Mouse (Mus musculus): ENCODE results near the gene Pdss2. TPM values are rescaled to one million over a fixed set of nuclear protein-coding genes. Genes with fewer than 3 reads are reported as not detected.

Gene Pdss2
- polyA plus RNA-seq, 1 experiment from 2014 or later = 13.2 TPM

DNA sequence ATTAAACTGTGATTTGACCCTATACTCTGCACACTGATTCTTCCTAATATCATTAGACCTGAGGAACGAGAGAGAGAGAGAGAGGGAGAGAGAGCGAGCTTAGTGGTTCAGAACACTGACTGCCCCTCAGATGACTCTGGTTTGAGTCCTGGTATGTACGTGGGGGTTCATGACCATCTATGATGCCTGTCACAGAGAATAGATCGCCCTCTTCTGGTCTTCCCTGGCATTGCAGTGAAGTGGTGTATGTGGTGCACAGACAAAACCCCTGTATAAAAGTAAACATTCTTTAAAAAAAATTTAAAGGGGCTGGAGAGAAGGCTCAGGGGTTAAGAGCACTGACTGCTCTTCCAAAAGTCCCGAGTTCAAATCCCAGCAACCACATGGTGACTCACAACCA is 157.0 kb downstream of the Pdss2 start:
- Histone ChIP-seq H3K9ac (no peak overlapping the region), H3K4me1 (replicated peaks) (no peaks in the 10 kb centered on the region; the same call in 1 of the 2 replicates), H3K27me3 (no peaks in the 10 kb centered on the region), H3K36me3 (no peaks in the 10 kb centered on the region), H3K27ac (no peak overlapping the region), H3K4me2 (no peak overlapping the region), H3K9me3 (replicated peaks) (no peaks in the 10 kb centered on the region), H3K4me3 (no peak overlapping the region)
- no peak for ATAC-seq (replicated peaks; ENCODE audit: insufficient number of reproducible peaks, insufficient read depth, low FRiP score, low read depth)
- 44% methylated on average over 5 of the region's 5 CpGs for WGBS

DNA sequence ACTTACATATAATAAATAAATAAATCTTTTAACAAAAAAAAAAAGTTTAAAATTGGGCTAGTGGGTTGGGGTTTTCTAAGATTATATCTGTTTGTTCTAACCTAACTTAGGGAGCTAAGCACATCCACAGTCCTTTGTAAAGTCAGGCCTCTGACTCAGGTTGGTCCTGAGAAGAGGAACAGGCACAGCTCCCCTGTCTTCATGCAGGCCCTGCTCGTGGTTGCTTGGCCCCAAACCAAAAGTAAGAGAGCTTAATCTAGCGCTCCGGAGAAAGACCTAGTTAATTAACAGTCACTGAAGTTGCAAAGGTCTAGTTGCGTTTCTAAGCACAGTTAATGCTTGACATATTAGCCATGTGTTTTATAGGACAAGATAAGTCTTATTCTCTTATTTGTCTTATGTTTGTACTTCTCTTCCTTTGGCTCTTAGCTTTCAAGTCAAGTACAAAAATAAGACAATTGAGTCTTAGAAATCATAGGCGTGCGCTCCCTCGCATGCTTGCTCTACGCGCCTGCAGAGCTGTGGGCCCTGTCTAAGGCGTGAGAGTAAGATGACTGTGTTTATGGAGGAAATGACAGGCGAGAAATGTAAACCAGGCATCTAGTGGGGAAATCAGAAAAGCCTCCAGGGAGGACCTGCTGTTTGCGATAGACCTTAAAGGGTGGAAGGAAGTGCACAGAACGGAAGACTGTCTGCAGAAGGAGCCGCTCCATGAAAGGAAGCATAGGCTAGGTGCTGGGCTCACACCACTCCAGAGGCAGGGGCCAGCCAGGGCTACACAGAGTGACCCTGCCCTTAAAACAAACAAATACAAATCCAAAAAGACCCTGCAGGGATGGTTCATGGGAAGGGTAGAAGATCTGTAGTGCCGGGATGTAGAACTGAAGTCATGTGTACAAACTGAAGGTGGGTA is 157.7 kb downstream of the Pdss2 start:
- no peak overlapping the region for H3K4me3 ChIP-seq
- no peaks in the 10 kb centered on the region for H3K27me3 ChIP-seq
- H3K27ac ChIP-seq = no peak overlapping the region
- H3K36me3 ChIP-seq = no peaks in the 10 kb centered on the region
- no peak overlapping the region for H3K9ac ChIP-seq
- H3K9me3 ChIP-seq (replicated peaks) = no peaks in the 10 kb centered on the region
- 62% methylated on average over 15 of the region's 15 CpGs for WGBS
- no peak overlapping the region for H3K4me2 ChIP-seq
- no peaks in the 10 kb centered on the region for H3K4me1 ChIP-seq (replicated peaks)
- no peak; the same call in 1 of the 2 replicates for ATAC-seq (replicated peaks; ENCODE audit: insufficient number of reproducible peaks, insufficient read depth, low FRiP score, low read depth)

DNA sequence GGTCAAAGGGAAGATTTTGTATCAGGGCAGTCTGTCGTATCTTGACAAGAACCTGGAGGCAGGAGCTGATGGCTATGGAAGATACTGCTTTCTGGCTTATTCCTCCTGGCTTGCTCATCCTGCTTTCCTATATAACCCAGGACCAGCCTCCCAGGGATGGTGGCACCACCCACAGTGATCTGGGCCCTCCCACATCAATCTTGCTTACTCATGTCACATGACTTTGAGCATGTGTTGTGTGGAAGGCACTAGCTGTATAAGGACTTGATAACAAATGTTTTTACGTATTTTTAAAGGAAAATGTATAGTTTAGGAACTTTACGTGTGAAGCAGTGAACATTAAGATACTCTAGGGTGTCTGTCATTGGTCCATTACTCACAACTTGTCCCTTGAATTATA is 161.4 kb downstream of the Pdss2 start:
- 85% methylated on average over 3 of the region's 3 CpGs for WGBS
- no peak for ATAC-seq (replicated peaks; ENCODE audit: insufficient number of reproducible peaks, insufficient read depth, low FRiP score, low read depth)

DNA sequence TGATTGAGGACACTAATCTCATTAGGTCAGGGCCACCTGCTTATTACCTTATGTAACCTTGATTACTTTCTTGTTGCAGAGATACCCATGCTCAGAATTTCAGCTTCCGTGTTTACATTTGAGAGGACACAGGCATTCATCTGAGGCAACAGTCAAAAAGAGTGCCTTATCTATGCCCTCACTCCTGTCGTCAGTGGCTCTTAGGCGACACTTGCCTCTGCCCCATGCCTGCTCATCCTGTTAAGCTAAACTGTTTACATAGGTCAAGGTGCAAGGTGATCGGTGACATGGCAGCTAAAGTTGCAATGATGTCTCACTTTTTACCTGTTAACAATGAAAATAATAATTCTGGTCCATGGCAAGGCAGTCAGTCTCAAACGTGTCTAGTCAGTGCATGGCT is 163.3 kb downstream of the Pdss2 start:
- H3K9ac ChIP-seq = no peak overlapping the region
- no peak overlapping the region for H3K27ac ChIP-seq
- H3K9me3 ChIP-seq (replicated peaks) = no peaks in the 10 kb centered on the region
- no peak for ATAC-seq (replicated peaks; ENCODE audit: insufficient number of reproducible peaks, insufficient read depth, low FRiP score, low read depth)
- no peaks in the 10 kb centered on the region for H3K36me3 ChIP-seq
- no peak overlapping the region for H3K4me3 ChIP-seq
- H3K27me3 ChIP-seq = no peaks in the 10 kb centered on the region
- H3K4me1 ChIP-seq (replicated peaks) = peaks cover 4% of the 10 kb centered on the region; the same call in 1 of the 2 replicates
- no peak overlapping the region for H3K4me2 ChIP-seq
- WGBS = 38% methylated on average over 5 of the region's 5 CpGs

More for the DNA sequence above, 161.4 kb downstream of the Pdss2 start:
- Histone ChIP-seq H3K4me2 (no peak overlapping the region), H3K9ac (no peak overlapping the region), H3K27ac (no peak overlapping the region), H3K4me1 (replicated peaks) (peaks cover 4% of the 10 kb centered on the region; the same call in 1 of the 2 replicates), H3K36me3 (no peaks in the 10 kb centered on the region), H3K27me3 (no peaks in the 10 kb centered on the region), H3K9me3 (replicated peaks) (no peaks in the 10 kb centered on the region), H3K4me3 (no peak overlapping the region)

DNA sequence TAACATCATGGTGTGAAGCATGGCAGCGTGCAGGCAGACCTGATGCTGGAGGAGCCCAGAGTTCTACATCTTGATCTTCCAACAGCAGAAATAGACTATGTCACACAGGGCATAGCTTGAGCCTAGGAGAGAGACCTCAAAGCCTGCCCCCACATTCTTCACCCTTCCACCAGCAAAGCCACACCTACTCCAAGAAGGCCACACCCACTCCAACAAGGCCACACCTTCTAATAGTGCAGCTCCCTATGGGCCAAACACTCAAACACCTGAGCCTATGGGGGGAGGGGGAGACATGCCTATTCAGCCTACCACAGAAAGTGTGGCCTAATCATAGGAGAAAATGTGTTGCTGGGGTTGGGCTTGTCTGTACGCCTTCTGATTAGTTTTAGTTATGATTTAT is 171.6 kb downstream of the Pdss2 start:
- H3K4me3 ChIP-seq = no peak overlapping the region
- H3K27ac ChIP-seq = no peak overlapping the region
- no peaks in the 10 kb centered on the region for H3K27me3 ChIP-seq
- H3K9me3 ChIP-seq (replicated peaks) = no peaks in the 10 kb centered on the region
- H3K9ac ChIP-seq = no peak overlapping the region
- no peak overlapping the region for H3K4me2 ChIP-seq
- H3K4me1 ChIP-seq (replicated peaks) = no peaks in the 10 kb centered on the region
- WGBS = 87% methylated on average over 2 of the region's 2 CpGs
- no peak for ATAC-seq (replicated peaks; ENCODE audit: insufficient number of reproducible peaks, insufficient read depth, low FRiP score, low read depth)
- peaks cover 7% of the 10 kb centered on the region; the same call in 1 of the 2 replicates for H3K36me3 ChIP-seq

DNA sequence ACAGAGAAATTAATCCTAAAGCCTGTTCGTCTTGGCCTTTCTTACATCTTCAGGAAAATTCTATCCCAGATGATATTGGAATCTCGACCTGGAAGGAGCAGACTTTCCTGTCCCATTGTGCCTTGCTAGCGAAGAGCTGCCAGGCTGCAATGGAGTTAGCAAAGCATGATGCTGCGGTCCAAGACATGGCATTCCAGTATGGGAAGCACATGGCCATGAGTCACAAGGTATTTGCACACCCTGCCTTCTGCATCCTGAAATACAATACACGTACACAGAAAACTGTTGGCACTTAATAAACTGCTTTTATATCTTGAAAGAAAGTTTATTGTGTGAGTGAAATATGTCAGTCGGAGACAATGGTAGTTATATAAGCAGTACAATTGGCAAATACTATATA is 172.5 kb downstream of the Pdss2 start:
- no peak for ATAC-seq (replicated peaks; ENCODE audit: insufficient number of reproducible peaks, insufficient read depth, low FRiP score, low read depth)

DNA sequence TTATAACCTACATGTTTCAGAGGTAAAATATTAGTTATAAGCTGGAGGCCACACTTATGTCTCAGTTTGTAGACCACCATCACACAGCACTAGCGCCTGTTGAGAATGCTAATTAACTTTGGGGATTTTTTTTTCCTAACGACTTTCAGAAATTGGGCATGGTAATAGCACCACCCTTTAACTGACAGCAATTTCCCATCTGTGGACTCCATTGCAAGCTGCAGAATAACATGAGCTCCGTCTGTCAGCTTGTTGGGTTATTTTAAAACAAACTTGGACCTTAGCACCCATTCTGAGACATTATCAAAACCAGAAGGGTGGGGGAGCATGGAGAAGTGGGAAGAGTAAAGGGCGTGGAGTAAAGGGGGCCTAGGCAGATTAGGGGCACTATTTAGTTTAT is 174.5 kb downstream of the Pdss2 start:
- ATAC-seq (replicated peaks; ENCODE audit: insufficient number of reproducible peaks, insufficient read depth, low FRiP score, low read depth) = no peak
- H3K9me3 ChIP-seq (replicated peaks) = no peaks in the 10 kb centered on the region
- H3K9ac ChIP-seq = no peak overlapping the region
- no peak overlapping the region for H3K4me2 ChIP-seq
- H3K4me3 ChIP-seq = no peak overlapping the region
- 83% methylated on average over 4 of the region's 4 CpGs for WGBS
- H3K4me1 ChIP-seq (replicated peaks) = no peaks in the 10 kb centered on the region
- peaks cover 7% of the 10 kb centered on the region; the same call in 1 of the 2 replicates for H3K36me3 ChIP-seq
- no peaks in the 10 kb centered on the region for H3K27me3 ChIP-seq
- no peak overlapping the region for H3K27ac ChIP-seq

More for the DNA sequence above, 172.5 kb downstream of the Pdss2 start:
- Histone ChIP-seq H3K4me3 (no peak overlapping the region), H3K27me3 (no peaks in the 10 kb centered on the region), H3K27ac (no peak overlapping the region), H3K36me3 (peaks cover 7% of the 10 kb centered on the region; the same call in 1 of the 2 replicates), H3K4me2 (no peak overlapping the region), H3K9ac (no peak overlapping the region), H3K9me3 (replicated peaks) (no peaks in the 10 kb centered on the region), H3K4me1 (replicated peaks) (no peaks in the 10 kb centered on the region)
- 83% methylated on average over 6 of the region's 6 CpGs for WGBS

DNA sequence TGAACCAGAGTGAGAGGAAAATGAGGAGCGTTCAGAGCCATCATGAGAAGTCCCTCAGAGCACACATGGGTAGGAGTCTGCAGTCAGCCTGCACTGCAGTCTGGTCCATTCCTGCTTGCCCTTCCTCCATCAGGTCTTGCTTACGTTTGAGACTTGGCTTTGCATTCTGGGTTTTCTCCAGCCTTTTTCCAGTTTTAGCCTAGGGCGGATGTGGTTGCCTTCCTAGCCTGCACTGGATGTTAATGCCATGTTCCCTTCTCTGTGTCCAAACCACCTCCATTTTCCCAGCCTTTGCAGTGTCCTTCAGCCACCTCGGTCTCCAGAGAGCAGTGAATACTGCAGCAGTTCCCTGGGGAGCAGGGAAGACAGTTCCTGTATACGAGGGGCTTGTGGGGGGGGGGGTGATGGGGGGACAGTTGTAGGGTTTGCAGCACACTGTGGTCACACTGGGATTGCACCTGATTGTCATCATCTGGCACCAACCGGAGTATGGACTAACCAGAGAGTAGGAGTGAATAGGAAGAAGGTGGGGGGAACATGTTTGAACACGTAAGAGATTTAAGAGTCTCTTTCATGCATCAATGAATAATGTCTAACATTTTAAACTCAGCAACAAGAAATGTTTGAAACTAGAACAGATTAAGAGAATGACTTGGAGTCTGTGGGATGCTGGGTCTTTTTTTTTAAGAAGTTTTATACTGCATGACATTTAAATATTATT is 178.5 kb downstream of the Pdss2 start:
- ATAC-seq (replicated peaks; ENCODE audit: insufficient number of reproducible peaks, insufficient read depth, low FRiP score, low read depth) = no peak

DNA sequence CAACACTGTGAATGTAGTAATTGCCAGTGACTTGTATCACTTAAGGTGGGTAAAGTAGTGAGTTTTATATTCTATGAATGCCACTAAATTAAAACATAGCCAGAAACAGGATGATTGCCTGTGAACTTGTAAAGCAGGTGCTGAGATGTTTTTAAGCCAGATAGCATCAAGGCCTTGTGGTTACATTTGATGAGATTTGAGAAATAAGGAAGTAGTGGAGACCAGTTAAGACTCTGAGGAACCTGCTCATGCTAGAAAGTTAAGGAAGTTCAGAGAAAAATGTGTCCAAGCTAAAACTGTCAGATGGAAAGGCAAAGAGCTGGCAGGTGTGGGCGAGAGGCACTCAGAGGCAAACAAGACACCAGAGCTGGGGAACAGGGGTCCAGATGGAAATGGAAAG is 184.8 kb downstream of the Pdss2 start:
- 80% methylated on average over 1 of the region's 1 CpGs for WGBS
- Histone ChIP-seq H3K9ac (no peak overlapping the region), H3K4me3 (no peak overlapping the region)

More for the DNA sequence above, 178.5 kb downstream of the Pdss2 start:
- Histone ChIP-seq H3K27ac (no peak overlapping the region), H3K9ac (no peak overlapping the region), H3K9me3 (replicated peaks) (no peaks in the 10 kb centered on the region), H3K4me3 (no peak overlapping the region), H3K36me3 (peaks cover 7% of the 10 kb centered on the region; the same call in 1 of the 2 replicates), H3K27me3 (no peaks in the 10 kb centered on the region), H3K4me2 (no peak overlapping the region), H3K4me1 (replicated peaks) (no peaks in the 10 kb centered on the region)
- 77% methylated on average over 7 of the region's 7 CpGs for WGBS

DNA sequence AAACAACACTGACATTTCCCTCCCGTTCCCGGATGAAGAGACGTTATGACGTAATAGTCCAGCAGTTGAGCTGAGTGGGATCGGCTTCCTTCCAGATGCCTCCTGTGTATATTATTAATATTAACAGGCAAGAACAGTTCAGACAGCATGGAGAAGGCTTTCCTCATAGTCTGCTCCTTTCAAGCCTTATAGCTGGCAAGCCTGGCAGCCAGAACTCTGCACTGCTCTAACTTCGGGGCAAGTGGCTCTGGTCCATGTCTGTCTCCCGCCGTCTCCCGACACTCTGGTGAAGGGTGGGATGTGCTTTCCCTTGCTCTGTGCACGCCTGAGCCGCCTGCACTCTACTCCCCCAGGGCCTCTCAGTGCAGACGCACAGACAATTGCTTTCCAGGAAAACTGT is 185.6 kb downstream of the Pdss2 start:
- Histone ChIP-seq H3K27ac (peak overlapping the region; percentile 53; the same call in 1 of the 2 replicates), H3K27me3 (no peaks in the 10 kb centered on the region), H3K36me3 (no peaks in the 10 kb centered on the region), H3K9ac (no peak overlapping the region), H3K4me2 (no peak overlapping the region), H3K9me3 (replicated peaks) (no peaks in the 10 kb centered on the region), H3K4me1 (replicated peaks) (peaks cover 17% of the 10 kb centered on the region), H3K4me3 (no peak overlapping the region)
- WGBS = 41% methylated on average over 12 of the region's 12 CpGs
- peak; percentile 67 for ATAC-seq (replicated peaks; ENCODE audit: insufficient number of reproducible peaks, insufficient read depth, low FRiP score, low read depth)

More for the DNA sequence above, 184.8 kb downstream of the Pdss2 start:
- Histone ChIP-seq H3K4me1 (replicated peaks) (peaks cover 17% of the 10 kb centered on the region), H3K9me3 (replicated peaks) (no peaks in the 10 kb centered on the region), H3K27ac (no peak overlapping the region), H3K4me2 (no peak overlapping the region), H3K27me3 (no peaks in the 10 kb centered on the region), H3K36me3 (no peaks in the 10 kb centered on the region)
- ATAC-seq (replicated peaks; ENCODE audit: insufficient number of reproducible peaks, insufficient read depth, low FRiP score, low read depth) = no peak

DNA sequence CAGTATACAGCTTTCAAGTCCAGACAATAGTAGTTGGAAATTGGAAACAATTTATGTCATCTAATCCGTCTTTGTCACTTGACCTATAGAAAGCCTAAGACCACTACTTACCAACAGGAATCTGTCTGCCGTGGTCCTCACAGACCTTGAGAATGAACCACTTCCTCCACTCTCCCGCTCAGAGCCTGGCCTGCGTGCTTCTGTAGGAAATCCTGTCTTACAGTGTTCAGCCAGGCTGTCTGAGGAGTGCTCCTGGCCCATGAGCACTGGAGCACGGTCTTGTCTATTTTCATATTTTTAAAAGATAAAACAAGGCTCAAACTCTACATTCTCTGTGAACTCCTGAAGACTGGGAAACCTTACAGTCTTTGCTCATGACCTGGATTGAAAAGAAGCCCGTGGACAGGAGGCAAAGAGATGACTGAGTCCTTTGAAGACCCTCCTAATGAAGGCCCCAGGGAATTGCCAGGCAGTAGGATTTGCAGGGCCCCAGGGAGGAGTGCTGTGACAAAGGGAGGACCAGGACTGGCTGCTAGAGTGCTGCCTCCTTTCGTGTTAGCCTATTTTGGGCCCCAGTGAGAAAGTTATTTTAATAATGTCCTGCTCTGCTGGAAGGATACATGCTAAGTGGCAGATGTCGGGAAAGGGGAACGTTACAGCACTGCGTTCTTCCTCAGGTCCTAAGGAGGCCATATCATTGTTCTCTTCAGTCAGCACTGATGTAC is 188.4 kb downstream of the Pdss2 start:
- Histone ChIP-seq H3K4me1 (replicated peaks) (peaks cover 17% of the 10 kb centered on the region), H3K4me3 (no peak overlapping the region), H3K36me3 (no peaks in the 10 kb centered on the region), H3K9me3 (replicated peaks) (no peaks in the 10 kb centered on the region), H3K4me2 (no peak overlapping the region), H3K9ac (no peak overlapping the region), H3K27ac (peak overlapping the region; percentile 76), H3K27me3 (no peaks in the 10 kb centered on the region)
- 55% methylated on average over 10 of the region's 10 CpGs for WGBS
- peak; percentile 53; the same call in 1 of the 2 replicates for ATAC-seq (replicated peaks; ENCODE audit: insufficient number of reproducible peaks, insufficient read depth, low FRiP score, low read depth)
